Mouse (Mus musculus): ENCODE measurements at regions not wholly inside any gene's neighbourhood (a gene's known extent, or its start where the extent isn't known, plus 50 kb on each side); places are given as distances from the start of the nearest gene placed in this dataset.

DNA sequence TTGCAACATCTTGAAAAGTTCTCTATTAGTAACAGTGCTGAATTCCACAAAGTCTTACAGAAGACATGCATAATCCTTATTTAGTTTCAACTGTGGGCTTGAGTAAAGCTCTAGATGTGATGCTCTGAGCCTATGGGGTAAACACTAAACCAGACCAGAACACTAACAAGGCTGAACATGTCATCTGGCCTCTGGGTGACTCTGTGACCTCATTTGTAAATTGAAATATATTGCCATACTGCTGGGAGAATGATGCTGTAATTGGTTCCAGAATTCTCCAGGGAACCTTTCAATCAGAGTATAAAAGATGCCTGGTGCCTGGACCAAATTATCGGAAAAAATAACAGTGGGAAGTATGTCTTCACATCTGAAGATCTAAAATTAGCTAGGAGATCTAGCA, 309.9 kb upstream of the Megf9 start:
- no peak for DNase-seq (ENCODE audit: low read depth, low spot score)

DNA sequence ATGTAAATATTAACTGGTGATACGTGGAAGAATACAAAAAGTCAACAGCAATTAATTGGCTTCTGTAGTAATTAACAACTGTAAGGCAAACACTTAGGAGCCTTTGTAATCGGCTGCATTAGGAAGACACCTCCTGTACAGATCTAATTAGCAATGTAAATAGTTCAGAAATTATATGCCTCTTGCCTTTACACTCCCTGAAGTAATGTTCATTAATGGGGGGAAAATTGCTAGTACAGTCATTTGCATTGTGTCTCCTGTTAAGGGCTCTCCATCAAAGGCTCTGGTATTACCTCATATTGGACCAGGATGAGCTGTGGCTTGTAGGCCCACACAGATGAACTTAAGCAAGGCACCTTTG, 276.1 kb upstream of the Megf9 start:
- no peak for DNase-seq (ENCODE audit: low read depth, low spot score)

DNA sequence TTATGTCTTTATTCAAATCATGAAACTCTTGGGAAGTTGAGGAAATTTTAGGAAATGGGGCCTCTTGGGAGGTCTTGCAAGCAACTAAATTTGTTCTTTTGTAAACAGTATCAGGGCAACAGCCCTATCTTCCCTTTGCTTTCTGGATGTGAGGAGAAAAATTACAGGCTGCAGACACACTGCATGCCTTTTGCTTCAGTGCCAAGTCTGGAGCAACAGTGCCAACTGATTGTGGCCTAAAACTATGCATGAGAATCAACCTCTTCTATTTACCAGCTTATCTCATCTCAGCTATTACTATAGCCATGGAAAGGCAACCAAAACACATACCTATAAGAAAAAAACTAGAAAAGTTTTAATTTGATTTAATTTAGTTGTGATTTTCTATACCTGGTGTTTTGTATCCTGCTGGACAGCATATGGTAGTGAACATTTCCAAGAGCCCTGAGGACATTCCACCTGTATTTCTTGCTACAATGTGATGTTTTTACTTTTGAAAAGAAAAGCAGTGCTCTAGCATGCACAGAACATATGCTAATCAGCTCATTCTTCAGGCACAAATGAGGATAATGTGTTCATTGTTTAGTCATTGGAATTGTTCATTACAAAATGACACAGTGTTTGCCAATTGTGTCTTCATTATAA, 275.6 kb upstream of the Megf9 start:
- no peak for DNase-seq (ENCODE audit: low read depth, low spot score)

DNA sequence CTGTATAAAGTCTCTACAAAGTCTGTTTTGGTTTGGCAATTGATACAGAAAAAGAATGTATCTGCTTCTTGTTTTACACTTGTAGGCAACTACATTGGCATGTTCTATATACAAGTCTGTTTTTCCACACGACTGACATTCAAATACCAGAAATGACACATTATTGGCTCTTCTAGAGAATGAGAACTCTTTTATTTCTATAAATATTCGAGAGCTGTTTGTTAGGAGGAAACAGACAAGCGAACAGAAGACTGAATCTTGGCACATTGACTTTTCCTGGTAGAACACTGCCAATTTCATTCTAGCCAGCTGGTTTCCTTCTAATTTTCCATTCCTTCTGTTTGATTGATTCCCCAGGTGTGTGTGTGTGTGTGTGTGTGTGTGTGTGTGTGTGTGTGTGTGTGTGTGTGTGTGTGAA, 270.1 kb upstream of the Megf9 start:
- DNase-seq (ENCODE audit: low read depth, low spot score), result no peak

DNA sequence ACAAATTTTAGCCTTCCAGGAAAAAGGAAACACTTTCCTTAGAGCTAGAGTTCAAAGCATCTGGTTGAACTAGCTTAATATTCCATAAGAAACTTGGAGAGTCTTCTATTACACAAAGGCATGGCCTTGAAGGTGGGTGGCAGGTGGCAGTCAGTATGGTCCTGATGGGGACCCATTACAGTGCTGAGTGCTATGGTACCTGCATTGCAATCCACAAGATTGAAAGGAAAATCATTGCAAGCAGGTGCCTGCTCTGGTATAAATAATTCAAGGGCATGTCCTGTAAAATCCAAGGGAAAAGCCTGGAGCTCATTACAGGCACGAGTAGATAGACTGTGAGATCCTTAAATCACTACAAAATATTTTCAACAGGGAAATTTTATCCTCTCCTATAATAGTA, 263.7 kb upstream of the Megf9 start:
- DNase-seq (ENCODE audit: low read depth, low spot score), result no peak

DNA sequence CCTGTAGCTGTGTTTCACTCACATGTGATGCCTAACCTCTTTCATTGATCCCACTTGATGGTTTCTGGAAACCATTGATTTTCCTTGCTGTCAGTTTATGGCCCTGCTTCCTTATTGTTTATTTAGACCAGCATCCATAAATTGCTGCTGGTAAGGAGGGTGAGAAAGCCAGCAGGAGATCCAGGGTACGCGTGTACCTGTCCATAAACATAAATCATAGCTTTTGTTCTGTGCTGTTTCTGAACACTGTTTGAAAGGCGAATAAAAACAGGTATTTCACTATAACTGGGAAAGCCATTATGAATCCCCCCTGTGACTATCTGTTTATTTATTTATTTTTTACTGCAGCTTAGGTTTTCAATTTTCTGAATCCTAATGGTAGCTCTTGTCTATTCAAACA, 263.1 kb upstream of the Megf9 start:
- no peak for DNase-seq (ENCODE audit: low read depth, low spot score)

DNA sequence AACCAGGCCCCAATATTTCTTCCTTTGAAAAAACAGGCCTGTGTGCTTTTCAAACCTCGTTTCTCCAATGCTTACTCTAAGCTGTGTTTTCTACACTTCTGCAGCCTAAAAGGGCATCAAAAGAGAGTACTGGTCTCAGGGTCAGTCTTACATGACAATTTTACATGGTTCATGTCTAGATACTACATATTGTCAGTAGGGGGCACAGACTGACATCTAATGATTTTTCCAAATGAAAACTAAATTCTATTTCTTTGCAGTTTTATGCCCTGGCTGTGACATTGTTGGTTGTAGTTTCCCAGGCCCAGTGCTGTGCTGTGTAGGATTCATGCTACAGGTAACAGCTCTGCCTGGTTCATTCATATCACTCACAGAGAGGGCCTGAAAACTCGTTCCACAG, 248.7 kb upstream of the Megf9 start:
- no peak for DNase-seq (ENCODE audit: low read depth, low spot score)

DNA sequence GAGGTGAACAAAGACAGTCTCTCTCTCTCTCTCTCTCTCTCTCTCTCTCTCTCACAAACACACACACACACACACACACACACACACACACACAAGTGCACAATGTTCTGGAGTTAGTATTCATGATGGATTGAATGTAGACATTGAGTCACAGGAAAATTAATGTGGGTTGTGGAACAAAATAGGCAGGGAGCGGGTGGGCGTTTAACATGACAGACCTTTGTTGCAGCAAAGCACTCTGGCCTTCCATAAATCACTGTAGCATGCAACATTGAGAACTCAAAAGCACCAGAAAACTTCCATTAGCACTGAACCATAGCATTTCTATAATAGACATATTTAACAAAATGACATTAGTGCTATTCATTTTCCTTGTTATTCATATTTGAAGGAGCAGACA, 246.8 kb upstream of the Megf9 start:
- DNase-seq (ENCODE audit: low read depth, low spot score), result no peak

DNA sequence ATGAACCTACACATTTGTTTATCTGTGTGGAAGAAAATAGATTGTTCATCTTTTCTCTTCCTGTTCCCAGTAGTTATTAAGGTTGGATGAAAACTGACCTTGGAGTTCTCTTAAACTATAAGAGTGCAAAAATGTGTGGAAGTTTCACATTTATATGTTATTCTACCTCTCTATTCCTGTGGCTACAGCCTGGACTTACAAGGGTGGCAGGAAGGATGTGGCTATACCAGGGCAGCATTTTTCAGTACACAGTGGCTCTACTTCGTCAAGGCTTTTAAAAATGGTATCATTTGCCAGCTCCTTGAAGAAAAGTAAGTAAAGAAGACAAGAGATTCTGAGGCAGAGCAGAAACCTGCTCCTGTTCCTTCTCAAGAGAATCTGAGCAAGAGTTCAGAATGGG, 241.5 kb upstream of the Megf9 start:
- no peak for DNase-seq (ENCODE audit: low read depth, low spot score)

DNA sequence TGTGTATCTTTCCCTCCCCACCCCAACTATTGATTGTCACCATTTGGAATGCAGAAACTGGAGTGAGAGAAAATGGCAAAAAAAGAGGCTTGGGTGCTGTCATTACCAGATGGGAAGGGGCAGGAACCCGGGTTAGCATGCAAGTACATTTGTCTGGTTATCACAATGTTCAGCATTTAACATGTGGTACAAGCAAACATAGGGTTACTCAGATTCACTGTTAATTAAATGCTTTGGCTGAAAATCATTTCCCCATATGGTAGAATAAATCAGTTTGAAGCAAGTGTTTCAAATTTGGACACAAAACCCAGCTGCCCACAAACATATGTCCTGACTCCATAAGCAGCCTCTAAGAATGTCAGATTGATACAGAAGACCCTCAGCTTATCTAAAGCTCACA, 208.6 kb upstream of the Megf9 start:
- no peak for DNase-seq (ENCODE audit: low read depth, low spot score)

DNA sequence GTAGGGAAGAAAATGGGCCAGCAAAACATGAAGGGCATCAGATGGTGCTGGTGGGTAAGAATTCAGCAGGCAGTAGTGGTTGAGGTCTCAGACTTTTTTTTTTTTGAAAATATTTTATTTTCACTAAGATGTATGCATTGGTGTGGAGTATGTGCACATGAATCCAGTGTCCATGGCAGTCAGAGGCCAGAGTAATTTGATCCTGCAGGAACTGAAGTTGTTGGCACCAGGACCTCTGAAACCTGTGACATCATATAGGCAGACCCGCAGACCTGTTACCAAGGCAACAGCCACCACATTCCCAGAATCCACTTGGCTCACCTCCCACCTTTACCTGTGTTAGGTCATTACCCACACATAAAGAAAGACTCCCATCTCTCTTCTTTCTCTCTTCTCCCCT, 207.2 kb upstream of the Megf9 start:
- no peak for DNase-seq (ENCODE audit: low read depth, low spot score)

DNA sequence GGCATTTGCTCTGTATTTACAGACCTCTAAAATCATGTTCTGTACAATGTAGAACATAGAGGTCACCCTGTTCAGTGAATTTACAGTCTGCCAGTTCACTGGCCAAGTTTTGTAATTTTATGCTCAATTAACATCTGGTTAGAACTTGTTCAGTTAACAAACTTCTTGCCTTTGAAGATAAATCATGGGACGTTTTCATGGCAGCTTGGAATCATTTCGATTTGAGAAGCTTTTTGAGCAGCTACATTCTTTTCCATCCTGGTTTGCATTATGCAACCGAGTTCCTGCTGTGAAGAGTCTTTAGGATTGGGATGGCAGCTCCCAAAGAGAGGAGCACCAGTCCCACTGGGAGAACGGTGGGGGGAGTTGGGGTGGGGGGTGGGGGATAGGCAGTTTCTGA, 206.3 kb upstream of the Megf9 start:
- no peak for DNase-seq (ENCODE audit: low read depth, low spot score)

DNA sequence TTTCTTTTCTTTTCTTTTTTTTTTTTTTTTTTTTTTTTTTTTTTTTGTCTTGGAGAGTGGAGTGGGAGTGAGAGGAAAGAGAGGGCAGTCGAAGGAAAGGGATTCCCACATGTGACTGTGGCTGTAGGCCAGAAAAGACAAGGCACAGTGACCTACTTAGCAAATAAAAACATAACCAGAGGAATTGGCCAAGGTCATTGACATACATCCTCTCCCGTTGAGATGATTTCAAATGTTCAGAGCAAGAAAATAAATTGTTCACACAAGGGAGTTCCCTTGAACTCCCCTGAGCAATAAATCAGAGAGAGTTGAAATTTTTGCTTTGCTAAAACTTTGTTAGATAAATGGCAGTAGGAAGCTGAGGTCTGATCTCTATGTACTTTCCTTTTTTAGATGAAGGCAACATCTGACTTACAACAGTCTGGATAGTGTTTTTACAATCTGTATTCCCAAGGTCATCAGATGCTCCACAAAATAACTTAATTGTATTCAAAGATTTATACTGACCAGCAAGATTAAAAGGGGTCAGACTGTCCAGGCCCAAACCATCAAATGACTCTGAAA, 174.4 kb upstream of the Megf9 start:
- DNase-seq (ENCODE audit: low read depth, low spot score), result no peak

DNA sequence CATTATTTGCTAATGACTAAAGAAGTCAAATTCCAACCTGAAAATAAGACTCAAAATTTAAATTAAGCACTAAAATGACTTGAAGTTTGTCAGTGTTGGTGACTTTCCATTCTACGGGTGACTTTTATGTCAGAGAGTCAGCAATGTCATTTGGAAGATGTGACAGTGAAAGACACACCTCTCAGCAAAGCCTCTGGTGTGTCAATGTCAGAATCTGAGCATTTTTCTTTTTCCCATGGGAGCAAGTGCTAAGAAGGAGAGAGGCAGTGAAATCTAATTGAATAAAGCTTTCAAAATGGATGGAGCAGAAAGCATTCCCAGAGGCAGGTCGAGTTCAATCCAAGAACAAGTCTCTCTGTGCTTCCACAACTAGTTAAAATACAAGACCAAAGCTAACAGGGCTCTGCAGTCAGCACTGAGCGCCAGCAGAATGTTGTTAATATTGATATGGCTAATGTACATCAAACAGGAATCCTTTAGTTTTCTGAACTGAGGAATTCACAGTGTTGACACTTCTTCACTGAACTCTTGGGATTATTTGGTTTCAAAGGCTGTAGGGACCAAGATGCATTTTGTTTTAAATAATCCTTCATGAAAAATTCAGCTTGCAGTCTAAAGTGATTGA, 170.4 kb upstream of the Megf9 start:
- DNase-seq (ENCODE audit: low read depth, low spot score), result no peak

DNA sequence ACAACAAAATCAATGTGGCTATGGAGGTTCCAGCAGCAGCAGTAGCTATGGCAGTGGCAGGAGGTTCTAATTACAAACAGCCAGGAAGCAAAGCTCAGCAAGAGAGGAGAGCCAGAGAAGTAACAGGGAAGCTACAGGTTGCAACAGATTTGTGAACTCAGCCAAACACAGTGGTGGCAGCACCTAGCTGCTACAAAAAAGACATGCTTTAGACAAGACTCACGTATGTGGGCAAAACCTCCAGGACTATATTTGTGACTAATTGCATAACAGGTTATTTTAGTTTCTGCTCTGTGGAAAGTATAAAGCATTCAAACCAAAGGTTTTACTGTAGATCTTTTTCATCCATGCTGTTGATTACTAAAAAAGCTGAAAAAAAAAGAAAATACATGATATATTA, 166.1 kb upstream of the Megf9 start:
- no peak for DNase-seq (ENCODE audit: low read depth, low spot score)

DNA sequence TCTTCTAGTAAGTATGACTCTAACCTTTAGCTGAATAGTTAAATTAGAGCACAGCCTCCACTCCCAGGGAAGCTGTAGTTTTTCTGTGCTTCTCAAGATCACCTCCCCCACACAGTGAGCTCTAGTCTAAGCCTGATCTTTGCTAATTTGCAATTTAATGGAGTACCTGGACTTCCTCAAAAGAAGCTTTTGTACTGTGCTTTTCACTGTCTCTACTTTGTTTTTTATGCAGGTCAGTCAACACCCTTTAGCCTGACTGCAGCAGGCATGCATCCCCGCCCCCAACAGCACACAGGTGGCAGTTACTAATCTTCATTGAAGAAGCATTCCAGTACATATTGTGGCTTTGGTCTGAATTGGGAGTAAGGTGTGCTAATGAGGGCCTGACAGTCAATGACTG, 129.4 kb upstream of the Megf9 start:
- no peak for DNase-seq (ENCODE audit: low read depth, low spot score)

DNA sequence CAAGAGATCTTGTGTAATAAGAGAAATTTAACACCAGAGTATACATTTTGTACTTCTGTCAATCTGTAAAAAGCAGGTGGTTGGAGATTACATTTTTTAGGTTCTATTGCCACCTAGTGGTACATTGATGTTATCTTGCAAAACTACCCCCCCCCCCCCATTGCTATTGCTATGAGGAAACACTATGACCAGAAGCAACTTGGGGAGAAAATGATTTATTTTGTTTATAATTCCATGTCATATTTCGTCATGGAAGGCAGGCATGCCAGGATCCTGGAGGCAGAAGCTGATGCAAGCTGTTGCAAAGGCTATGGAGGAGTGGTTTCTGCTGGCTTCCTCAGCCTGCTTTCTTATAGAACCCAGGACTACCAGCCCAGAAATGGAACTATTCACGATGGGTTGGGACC, 86.6 kb upstream of the Megf9 start:
- peak; percentile 13 for DNase-seq (ENCODE audit: low read depth, low spot score)

DNA sequence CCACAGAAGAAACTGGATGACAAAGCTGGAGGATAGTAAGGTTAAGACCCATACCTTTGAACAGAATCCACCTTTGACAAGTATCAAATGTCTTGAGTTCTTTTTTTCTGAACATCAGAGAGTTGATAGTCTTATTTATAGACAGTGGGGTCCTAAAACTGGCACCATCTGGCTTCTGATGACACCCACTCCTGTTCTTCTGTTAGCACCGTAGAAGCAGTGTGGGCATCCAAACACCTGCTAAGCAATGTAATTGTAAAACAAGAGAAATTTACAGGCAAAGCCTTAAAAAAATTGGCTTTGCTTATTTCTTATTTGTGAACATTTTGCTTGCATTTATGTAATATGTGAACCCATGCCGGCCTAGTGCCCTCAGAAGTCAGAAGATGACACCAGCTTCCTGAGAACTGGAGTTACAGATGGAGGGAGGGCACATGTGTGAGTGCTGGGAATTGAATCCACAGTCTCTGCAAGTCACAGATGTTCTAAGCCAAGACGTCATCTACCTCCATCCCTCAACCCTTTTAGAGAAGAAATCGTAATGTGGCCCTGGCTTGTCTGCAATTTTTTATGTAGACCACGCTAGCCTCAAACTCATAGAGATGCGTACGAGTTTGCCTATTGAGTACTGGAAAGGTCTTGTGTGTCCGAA, 85.0 kb upstream of the Megf9 start:
- DNase-seq (ENCODE audit: low read depth, low spot score), result no peak

DNA sequence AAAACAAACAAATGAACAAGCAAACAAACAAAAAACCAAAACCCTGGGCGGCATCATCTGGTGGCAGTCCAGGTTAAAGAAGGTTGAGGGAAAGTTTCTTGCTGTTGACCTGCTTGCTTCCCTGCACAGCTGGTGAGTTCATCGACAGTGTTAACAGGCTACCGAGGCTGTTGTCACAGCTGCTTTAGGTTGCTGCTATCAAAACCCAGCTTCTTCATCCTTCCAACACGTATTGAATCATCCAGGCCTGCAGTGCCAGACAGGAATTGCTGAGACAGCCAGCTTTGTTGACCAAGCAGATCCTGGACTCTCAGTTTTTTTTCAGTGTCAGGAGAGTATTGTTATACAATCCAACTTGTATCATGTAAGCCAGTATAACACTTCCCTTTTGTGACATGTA, 81.0 kb upstream of the Megf9 start:
- DNase-seq (ENCODE audit: low read depth, low spot score), result no peak

DNA sequence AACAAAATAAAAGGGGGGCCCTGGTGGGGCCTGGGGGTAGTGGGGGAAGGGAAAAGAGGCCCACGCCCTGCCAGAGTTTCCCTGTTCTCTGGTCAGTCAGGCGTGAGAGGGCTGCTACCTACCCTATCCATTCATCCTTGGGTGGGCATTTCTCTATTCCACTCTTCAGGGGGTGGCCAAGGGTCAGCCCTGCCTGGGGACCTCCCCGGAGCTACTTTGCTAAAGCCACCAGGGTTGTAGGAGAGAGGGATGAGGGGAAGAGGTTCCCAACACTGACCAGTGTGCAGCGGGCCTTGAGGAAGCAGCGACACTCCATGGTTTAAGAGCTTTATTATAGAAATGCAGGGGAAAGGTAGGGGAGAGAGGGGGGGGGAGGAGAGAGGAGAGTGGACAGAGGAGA, 79.6 kb upstream of the Megf9 start:
- no peak for DNase-seq (ENCODE audit: low read depth, low spot score)

DNA sequence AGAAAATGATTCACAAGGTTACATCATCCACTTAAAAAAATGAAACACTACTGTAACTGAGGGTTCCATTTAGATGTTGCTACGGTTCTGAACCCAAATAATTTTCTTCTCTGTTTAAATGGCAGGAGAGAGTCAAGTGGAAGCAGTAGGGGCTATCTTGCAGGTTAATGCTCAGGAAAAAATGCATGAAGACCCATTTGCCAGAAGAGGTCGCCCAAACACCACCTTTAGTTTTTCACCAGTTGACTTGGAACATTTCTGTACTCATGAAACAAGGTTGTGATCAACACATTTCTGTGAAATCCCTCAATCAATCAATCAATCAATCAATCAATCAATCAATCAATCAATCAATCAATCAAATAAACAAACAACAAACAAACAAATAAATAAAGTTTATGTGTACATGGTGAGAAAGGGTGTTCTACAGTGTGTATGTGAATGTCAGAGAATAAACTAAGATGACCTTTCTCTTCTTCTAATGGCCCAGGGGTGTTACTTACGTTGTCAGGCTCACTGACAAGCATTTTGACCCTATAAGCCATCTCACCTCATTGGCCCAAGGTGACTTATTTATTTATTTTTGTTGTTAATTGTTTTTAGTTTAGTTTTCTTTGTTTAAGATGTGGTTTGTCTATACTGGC, 68.5 kb upstream of the Megf9 start:
- no peak for DNase-seq (ENCODE audit: low read depth, low spot score)

DNA sequence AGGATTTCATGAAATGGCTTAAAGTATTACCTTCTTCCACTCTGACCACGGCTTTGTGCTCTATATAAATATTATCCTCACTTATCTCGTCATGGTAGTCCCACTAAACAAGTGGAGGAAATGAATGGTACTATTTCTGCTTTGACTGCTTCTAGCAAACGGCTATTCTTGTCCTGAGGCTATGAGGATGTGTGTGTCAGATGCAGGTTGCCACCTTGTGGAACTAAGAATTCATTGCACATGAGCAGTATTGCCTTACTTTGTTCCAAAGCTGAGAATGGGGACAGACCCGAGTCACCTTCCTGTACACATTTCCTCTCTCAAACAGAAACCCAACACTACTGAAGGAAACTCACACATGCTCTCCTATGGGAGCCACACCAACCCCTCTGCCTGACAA, 66.5 kb upstream of the Megf9 start:
- peak; percentile 7 for DNase-seq (ENCODE audit: low read depth, low spot score)

All from CD4-positive helper T cell, adult 2 months (primary cell).